Mouse (Mus musculus) heart, adult 2 months (tissue): Measurements from ENCODE around the gene Guca1b.

Experiments used
- CTCF ChIP-seq: fragments of 200-600 bp; IDR thresholded peaks from 2 replicates; pipeline ENCODE4 v1.8.1; 2022; ENCODE audit warnings: antibody characterized with exemption, mild to moderate bottlenecking, moderate library complexity
- POLR2A ChIP-seq: fragments of 200-500 bp; IDR thresholded peaks from 2 replicates; pipeline ENCODE4 v1.6.1; 2011; ENCODE audit warnings: mild to moderate bottlenecking, low read depth, low read length, control low read depth; ENCODE audit not compliant: insufficient read depth

- peak; percentile 23; the same call in 1 of the 2 replicates for TF ChIP-seq CTCF
- no peak for TF ChIP-seq POLR2A
These were observed 1.1 kb upstream of the Guca1b start for GRCm38 (mm10) chr17:47384064-47384463.
